ENCODE assay signal across 12 mouse cellular contexts in the genomic region with DNA sequence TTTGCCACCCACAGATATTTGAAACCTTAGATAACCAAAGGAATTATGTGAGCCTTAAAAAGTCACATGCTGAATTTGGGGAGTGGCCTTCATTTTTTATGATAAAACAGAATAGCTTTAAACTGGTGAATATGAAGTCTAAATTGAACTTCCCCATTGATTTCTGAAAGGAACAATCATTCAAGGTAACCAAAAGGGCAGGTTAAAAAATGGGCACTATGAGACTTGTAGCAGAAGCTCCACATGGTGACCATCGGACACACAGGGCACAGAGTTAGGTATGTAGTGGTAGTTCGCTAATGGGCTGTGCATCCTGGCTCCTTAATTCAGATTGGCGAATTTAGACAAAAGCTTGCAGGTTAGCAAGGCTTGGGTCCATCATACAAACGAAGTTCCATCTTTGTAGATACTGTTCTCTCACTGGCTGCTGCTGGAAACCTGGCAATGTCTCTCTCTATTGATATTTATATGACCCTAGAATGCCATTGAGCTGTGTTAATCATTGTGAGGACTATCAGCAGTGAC.
A peak's percentile ranks its signal among the peaks of the same experiment; 100 is the strongest.
DNase-seq lines count a peak whose midpoint lies in the region; ATAC-seq lines count a peak whose summit lies in the region.
"Had no signal": no experiment of that assay in that cellular context is flagged by ENCODE, and none has a peak within 500 bp of the region (broad histone marks: within the 10 kb centered on the region; RNA-seq: fewer than 3 reads in every experiment).

No protein-coding gene starts in this region.

- DNase-seq in cerebellum, adult 9-10 months, result peak; percentile 47
- no peak for DNase-seq in cerebellum, adult 11 months
- peak; percentile 20 to 45 for DNase-seq in cerebellum, postnatal 25 days
- no peak for DNase-seq in spleen, postnatal 4 days (ENCODE audit: low spot score in 2 of 2)
- DNase-seq in heart, postnatal 25 days (ENCODE audit: low spot score), result no peak
- DNase-seq in urinary bladder, postnatal 14 days (ENCODE audit: low spot score), result no peak
- DNase-seq: liver, postnatal 0 days; spleen, adult 18-20 months; thymus, adult 2 months had no signal

- no peaks in the 10 kb centered on the region for H3K36me3 ChIP-seq in hindbrain, embryonic 13.5 days
- H3K36me3 ChIP-seq in neural tube, embryonic 12.5 days, result no peaks in the 10 kb centered on the region

- H3K9me3 ChIP-seq in hindbrain, embryonic 13.5 days, result no peaks in the 10 kb centered on the region
- H3K9me3 ChIP-seq in neural tube, embryonic 12.5 days, result no peaks in the 10 kb centered on the region

- intact Hi-C loops in heart, postnatal 25 days (cut with DNase I), result loop anchor here (2.0 kb wide), 1 partner anchor 631 kb away; no protein-coding TSS in a partner anchor

- ATAC-seq in hindbrain, embryonic 13.5 days (ENCODE audit: low FRiP score), result no peak
- no peak for ATAC-seq in neural tube, embryonic 12.5 days (ENCODE audit: low FRiP score, low read depth)
- ATAC-seq: liver, postnatal 0 days had no signal

- H3K4me1 ChIP-seq in hindbrain, embryonic 13.5 days (replicated peaks), result peaks cover 37% of the 10 kb centered on the region
- H3K4me1 ChIP-seq in neural tube, embryonic 12.5 days, result peaks cover 4% of the 10 kb centered on the region; the same call in 1 of the 2 replicates

- peak overlapping the region; percentile 72 for H3K4me2 ChIP-seq in hindbrain, embryonic 13.5 days
- H3K4me2 ChIP-seq in neural tube, embryonic 12.5 days (replicated peaks), result peak overlapping the region; percentile 72

- peak overlapping the region; percentile 79 for H3K4me3 ChIP-seq in hindbrain, embryonic 13.5 days
- peak overlapping the region; percentile 67 for H3K4me3 ChIP-seq in neural tube, embryonic 12.5 days

- peaks cover 31% of the 10 kb centered on the region for H3K27me3 ChIP-seq in hindbrain, embryonic 13.5 days
- peaks cover 15% of the 10 kb centered on the region for H3K27me3 ChIP-seq in neural tube, embryonic 12.5 days (replicated peaks)

- H3K27ac ChIP-seq in hindbrain, embryonic 13.5 days, result peak overlapping the region; percentile 99
- peak overlapping the region; percentile 85; the same call in 1 of the 2 replicates for H3K27ac ChIP-seq in neural tube, embryonic 12.5 days
- H3K27ac ChIP-seq: kidney, postnatal 0 days had no signal

- WGBS in hindbrain, embryonic 13.5 days, result 10% methylated on average over 4 of the region's 4 CpGs
- WGBS in neural tube, embryonic 12.5 days, result 11% methylated on average over 4 of the region's 4 CpGs

- peak overlapping the region; percentile 94 for H3K9ac ChIP-seq in hindbrain, embryonic 13.5 days
- H3K9ac ChIP-seq in neural tube, embryonic 12.5 days, result peak overlapping the region; percentile 100
- H3K9ac ChIP-seq: liver, postnatal 0 days had no signal

Comparison
In these comparisons a context has a peak if more than half of its experiments do, and no peak if none do; other contexts are left out.
1. DNase-seq: peak in cerebellum, adult 9-10 months (single experiment) and cerebellum, postnatal 25 days (2 of 2); none in cerebellum, adult 11 months (single experiment), spleen, postnatal 4 days (0 of 2), heart, postnatal 25 days (single experiment) and urinary bladder, postnatal 14 days (single experiment).